Mouse (Mus musculus) limb, embryonic 14.5 days (tissue): ENCODE data around the gene Tax1bp1. TPM values are rescaled to one million over a fixed set of nuclear protein-coding genes. Genes with fewer than 3 reads are reported as not detected.

Source experiments
- ATAC-seq: fragments of 200-750 bp; cut with Nextera tagmentation; 2 replicates; pipeline ENCODE4 v1.8.0; 2017; ENCODE audit warnings: low read depth, moderate number of reproducible peaks, moderate TSS enrichment; ENCODE audit not compliant: low FRiP score
- DNase-seq: peaks from one replicate; pipeline ENCODE4 v3.0.0-alpha.2; 2015; ENCODE audit warnings: low spot score
- H3K27ac ChIP-seq: fragments of 300-500 bp; sonication (generic); replicated peaks from 2 replicates; pipeline ENCODE4 v1.5.1; 2014; ENCODE audit warnings: low read depth, mild to moderate bottlenecking, low read length, moderate library complexity, mixed read lengths
- H3K27me3 ChIP-seq: fragments of 300-500 bp; sonication (generic); 2 replicates; pipeline ENCODE4 v1.6.1; 2014; ENCODE audit warnings: low read length, mixed read lengths; ENCODE audit not compliant: control insufficient read depth, insufficient read depth
- H3K36me3 ChIP-seq: fragments of 300-500 bp; sonication (generic); 2 replicates; pipeline ENCODE4 v1.6.1; 2014; ENCODE audit warnings: mild to moderate bottlenecking, low read length, moderate library complexity, mixed read lengths; ENCODE audit not compliant: control insufficient read depth, insufficient read depth
- H3K4me1 ChIP-seq: fragments of 300-500 bp; sonication (generic); 2 replicates; pipeline ENCODE4 v1.6.1; 2014; ENCODE audit warnings: antibody characterized with exemption, low read length, mixed read lengths; ENCODE audit not compliant: control insufficient read depth, insufficient read depth
- H3K4me2 ChIP-seq: fragments of 300-500 bp; sonication (generic); replicated peaks from 2 replicates; pipeline ENCODE4 v1.6.1; 2014; ENCODE audit warnings: low read depth, mild to moderate bottlenecking, low read length, moderate library complexity; ENCODE audit not compliant: severe bottlenecking
- H3K4me3 ChIP-seq: fragments of 300-500 bp; sonication (generic); replicated peaks from 2 replicates; pipeline ENCODE4 v1.5.1; 2014; ENCODE audit warnings: low read length
- H3K9ac ChIP-seq: fragments of 300-500 bp; sonication (generic); 2 replicates; pipeline ENCODE4 v1.6.1; 2014; ENCODE audit warnings: mild to moderate bottlenecking, low read depth, low read length, moderate library complexity; ENCODE audit not compliant: severe bottlenecking
- H3K9me3 ChIP-seq: fragments of 300-500 bp; sonication (generic); 2 replicates; pipeline ENCODE4 v1.6.1; 2016; ENCODE audit warnings: low read length; ENCODE audit not compliant: control insufficient read depth
- POLR2A ChIP-seq: fragments of 200-500 bp; IDR thresholded peaks from 2 replicates; pipeline ENCODE4 v1.8.0; 2012; ENCODE audit warnings: inconsistent platforms, mild to moderate bottlenecking, moderate library complexity, borderline replicate concordance; ENCODE audit not compliant: insufficient read depth, insufficient read length; ENCODE audit errors: extremely low read depth
- WGBS: fragments of 180-500 bp; shearing (Covaris S2); extraction: QIAGEN DNeasy Blood & Tissue Kit; methylation state at CpG from one replicate; pipeline ENCODE4 v1.1.7; 2014; 5-methylcytosine and 5-hydroxymethylcytosine counted together
- polyA plus RNA-seq, 2 experiments: library from polyadenylated mRNA; depleted of rRNA in 1 of 2; stranded (reverse) in 1 of 2; unstranded in 1 of 2; fragments of >200 nt; fragmentation: Nextera tagmentation in 1 of 2; extraction: Ambion mirVana in 1 of 2; gene quantifications; 2 replicates each; pipeline versions ENCODE4 v1.2.1 to v1.2.3; 2012 to 2014

Tax1bp1 gene
- polyA plus RNA-seq, 2 experiments: 53.9 to 137 TPM

GRCm38 (mm10) chr6:52724805-52725439 lies 11.4 kb downstream of the Tax1bp1 start:
- no peak for TF ChIP-seq POLR2A
- peaks cover 3% of the 10 kb centered on the region; the same call in 1 of the 2 replicates for H3K4me1 ChIP-seq
- H3K27ac ChIP-seq: no peak overlapping the region
- no peak overlapping the region for H3K4me2 ChIP-seq
- H3K4me3 ChIP-seq: no peak overlapping the region
- ATAC-seq (no peak; the same call in 1 of the 2 replicates), DNase-seq (peak; percentile 36)
- no peaks in the 10 kb centered on the region for H3K27me3 ChIP-seq
- no peak overlapping the region for H3K9ac ChIP-seq
- H3K9me3 ChIP-seq: no peaks in the 10 kb centered on the region
- H3K36me3 ChIP-seq: peaks cover 36% of the 10 kb centered on the region
- 50% methylated on average over 8 of the region's 8 CpGs for WGBS

- no peak for TF ChIP-seq POLR2A
- Histone ChIP-seq H3K9me3 (no peaks in the 10 kb centered on the region), H3K9ac (no peak overlapping the region), H3K36me3 (peaks cover 40% of the 10 kb centered on the region), H3K4me1 (no peaks in the 10 kb centered on the region), H3K4me3 (no peak overlapping the region), H3K4me2 (no peak overlapping the region), H3K27ac (no peak overlapping the region), H3K27me3 (no peaks in the 10 kb centered on the region)
- WGBS: 57% methylated on average over 4 of the region's 4 CpGs
- DNase-seq: no peak
- no peak for ATAC-seq
Observed at GRCm38 (mm10) chr6:52730338-52730737, 16.8 kb downstream of the Tax1bp1 start.

GRCm38 (mm10) chr6:52734630-52735029 lies 21.1 kb downstream of the Tax1bp1 start:
- 96% methylated on average over 2 of the region's 2 CpGs for WGBS
- H3K4me2 ChIP-seq: no peak overlapping the region
- ATAC-seq: no peak

GRCm38 (mm10) chr6:52752832-52753231 lies 39.3 kb downstream of the Tax1bp1 start:
- Histone ChIP-seq H3K4me1 (no peaks in the 10 kb centered on the region), H3K27ac (no peak overlapping the region), H3K9me3 (no peaks in the 10 kb centered on the region), H3K4me2 (no peak overlapping the region), H3K9ac (no peak overlapping the region), H3K36me3 (peaks cover 51% of the 10 kb centered on the region), H3K27me3 (no peaks in the 10 kb centered on the region), H3K4me3 (no peak overlapping the region)
- WGBS: 91% methylated on average over 5 of the region's 5 CpGs
- TF ChIP-seq POLR2A: no peak
- DNase-seq (no peak), ATAC-seq (no peak)

More at GRCm38 (mm10) chr6:52734630-52735029, 21.1 kb downstream of the Tax1bp1 start:
- H3K9me3 ChIP-seq: no peaks in the 10 kb centered on the region
- no peak overlapping the region for H3K27ac ChIP-seq
- no peak overlapping the region for H3K9ac ChIP-seq
- TF ChIP-seq POLR2A: no peak
- no peak for DNase-seq
- no peaks in the 10 kb centered on the region for H3K4me1 ChIP-seq
- no peak overlapping the region for H3K4me3 ChIP-seq
- peaks cover 34% of the 10 kb centered on the region for H3K36me3 ChIP-seq
- H3K27me3 ChIP-seq: no peaks in the 10 kb centered on the region

GRCm38 (mm10) chr6:52765206-52765605 lies 51.7 kb downstream of the Tax1bp1 start:
- no peaks in the 10 kb centered on the region for H3K9me3 ChIP-seq
- H3K27ac ChIP-seq: no peak overlapping the region
- no peak overlapping the region for H3K9ac ChIP-seq
- peaks cover 67% of the 10 kb centered on the region for H3K36me3 ChIP-seq
- DNase-seq: no peak
- WGBS: 47% methylated on average over 7 of the region's 7 CpGs
- H3K4me2 ChIP-seq: no peak overlapping the region
- no peak for ATAC-seq
- no peaks in the 10 kb centered on the region for H3K27me3 ChIP-seq
- no peak overlapping the region for H3K4me3 ChIP-seq
- no peaks in the 10 kb centered on the region for H3K4me1 ChIP-seq
- TF ChIP-seq POLR2A: no peak
